Mouse (Mus musculus): ENCODE results near the gene Eng. TPM values are rescaled to one million over a fixed set of nuclear protein-coding genes. Genes with fewer than 3 reads are reported as not detected.

Eng gene
- total and polyA plus RNA-seq, 3 experiments, result 0.08 to 0.47 (median 0.13) TPM

DNA sequence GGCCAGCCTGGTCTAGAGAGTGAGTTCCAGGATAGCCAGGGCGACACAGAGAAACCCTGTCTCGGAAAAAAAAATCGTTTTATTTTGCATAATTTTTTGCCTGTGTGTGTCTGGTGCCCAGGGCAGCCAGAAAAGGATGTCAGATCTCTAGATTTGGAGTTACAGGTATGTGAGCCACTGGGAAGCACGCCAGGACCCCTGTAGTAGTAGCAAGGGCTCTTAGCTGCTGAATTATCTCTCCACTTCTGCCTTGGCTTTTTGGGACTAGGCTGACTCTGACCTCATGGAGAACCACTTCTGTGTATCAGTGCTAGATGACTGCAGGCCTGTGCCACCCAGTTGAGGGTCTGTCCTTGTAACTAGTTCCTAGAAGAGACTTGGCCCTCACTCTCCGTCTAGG, 4.6 kb upstream of the Eng start (continued):
- TF ChIP-seq SIN3A (IDR thresholded peaks at IDR 0.05; ENCODE audit: low read length) (no peak), NELFE (IDR thresholded peaks at IDR 0.05; ENCODE audit: low read depth, low read length) (no peak), MAZ (IDR thresholded peaks at IDR 0.05; ENCODE audit: low read depth, low read length) (no peak)

GRCm38 (mm10) chr2:32642813-32643212, 3.6 kb upstream of the Eng start:
- H3K27me3 ChIP-seq (replicated peaks), result no peaks in the 10 kb centered on the region
- dilution Hi-C loops (cut with MboI; ENCODE audit: extremely low pct_ligation_motif_present, extremely low pct_unique_long_range_greater_than_20kb, low sequenced_read_pairs), result no loop called here
- no peaks in the 10 kb centered on the region for H3K9me3 ChIP-seq (replicated peaks; ENCODE audit: low read length)
- H3K9ac ChIP-seq (ENCODE audit: insufficient read depth, low read depth), result no peak overlapping the region
- peaks cover 7 to 17% of the 10 kb centered on the region in 2 experiments for H3K4me1 ChIP-seq (ENCODE audit: control insufficient read depth in 1 of 2, insufficient read depth in 2 of 2)
- no peak overlapping the region for H3K27ac ChIP-seq (ENCODE audit: insufficient read depth, low read depth)
- no peaks in the 10 kb centered on the region for H3K79me2 ChIP-seq (replicated peaks; ENCODE audit: control insufficient read depth, extremely low read depth, insufficient read depth, poor library complexity, severe bottlenecking)
- in situ Hi-C loops (cut with MboI; ENCODE audit: low pct_ligation_motif_present, low pct_unique_long_range_greater_than_20kb, low sequenced_read_pairs), result no loop called here
- H3K4me3 ChIP-seq (replicated peaks in 1 of 3; ENCODE audit: low read depth in 2 of 3, low read length in 2 of 3, poor library complexity in 1 of 3), result no peak overlapping the region
- TF ChIP-seq ZNF384 (IDR thresholded peaks at IDR 0.05; ENCODE audit: low read depth, low read length) (no peak), NELFE (IDR thresholded peaks at IDR 0.05; ENCODE audit: low read depth, low read length) (no peak), CTCF (conservative IDR thresholded peaks at IDR 0.05 in 1 of 2, IDR thresholded peaks at IDR 0.05 in 1 of 2; ENCODE audit: low read depth in 2 of 2, low read length in 2 of 2) (no peak), MAX (IDR thresholded peaks at IDR 0.05; ENCODE audit: low read length) (no peak), MEF2A (IDR thresholded peaks at IDR 0.05; ENCODE audit: borderline replicate concordance, low read depth, low read length) (no peak), RAD21 (IDR thresholded peaks at IDR 0.05; ENCODE audit: low read depth, low read length) (no peak), JUND (conservative IDR thresholded peaks at IDR 0.05; ENCODE audit: low read depth, low read length) (no peak), ZKSCAN1 (IDR thresholded peaks at IDR 0.05; ENCODE audit: borderline replicate concordance, low read depth, low read length) (no peak), EP300 (IDR thresholded peaks at IDR 0.05; ENCODE audit: low read length) (no peak), ZC3H11A (IDR thresholded peaks at IDR 0.05; ENCODE audit: low read depth, low read length) (no peak), USF2 (conservative IDR thresholded peaks at IDR 0.05; ENCODE audit: low read depth, low read length) (no peak), ETS1 (conservative IDR thresholded peaks at IDR 0.05; ENCODE audit: low read depth, low read length) (no peak), ZMIZ1 (IDR thresholded peaks at IDR 0.05; ENCODE audit: low read depth, low read length) (no peak), CHD1 (IDR thresholded peaks at IDR 0.05; ENCODE audit: low read depth, low read length) (no peak), TBP (conservative IDR thresholded peaks at IDR 0.05; ENCODE audit: low read depth, low read length) (no peak), MYC (IDR thresholded peaks at IDR 0.05; ENCODE audit: low read depth, low read length) (no peak)
- no peak overlapping the region for H3K4me2 ChIP-seq (ENCODE audit: insufficient read depth, low read depth, poor library complexity, severe bottlenecking)
- H3K36me3 ChIP-seq (replicated peaks in 1 of 2; ENCODE audit: control insufficient read depth in 1 of 2, insufficient read depth in 1 of 2, low read length in 1 of 2), result no peaks in the 10 kb centered on the region
- no peak for DNase-seq (ENCODE audit: extremely low read depth)

GRCm38 (mm10) chr2:32644083-32644482, 2.3 kb upstream of the Eng start:
- in situ Hi-C loops (cut with MboI; ENCODE audit: low pct_ligation_motif_present, low pct_unique_long_range_greater_than_20kb, low sequenced_read_pairs) (no loop called here), dilution Hi-C loops (cut with MboI; ENCODE audit: extremely low pct_ligation_motif_present, extremely low pct_unique_long_range_greater_than_20kb, low sequenced_read_pairs) (no loop called here)
- TF ChIP-seq PAX5 (IDR thresholded peaks at IDR 0.05; ENCODE audit: low read length) (no peak), ZKSCAN1 (IDR thresholded peaks at IDR 0.05; ENCODE audit: borderline replicate concordance, low read depth, low read length) (no peak), POLR2AphosphoS2 (IDR thresholded peaks at IDR 0.05; ENCODE audit: low read depth, low read length) (no peak), HCFC1 (IDR thresholded peaks at IDR 0.05; ENCODE audit: low read depth, low read length) (no peak)
- H3K27me3 ChIP-seq (replicated peaks), result no peaks in the 10 kb centered on the region
- no peaks in the 10 kb centered on the region for H3K9me3 ChIP-seq (replicated peaks; ENCODE audit: low read length)
- DNase-seq (ENCODE audit: extremely low read depth), result no peak
- H3K27ac ChIP-seq (ENCODE audit: insufficient read depth, low read depth), result no peak overlapping the region
- H3K9ac ChIP-seq (ENCODE audit: insufficient read depth, low read depth), result no peak overlapping the region
- no peaks in the 10 kb centered on the region for H3K36me3 ChIP-seq (replicated peaks in 1 of 2; ENCODE audit: control insufficient read depth in 1 of 2, insufficient read depth in 1 of 2, low read length in 1 of 2)
- peaks cover 3 to 10% of the 10 kb centered on the region in 2 experiments; a peak in 2 of 4 replicates for H3K4me1 ChIP-seq (ENCODE audit: control insufficient read depth in 1 of 2, insufficient read depth in 2 of 2)
- H3K4me3 ChIP-seq (replicated peaks in 1 of 3; ENCODE audit: low read depth in 2 of 3, low read length in 2 of 3, poor library complexity in 1 of 3), result no peak overlapping the region
- no peak overlapping the region for H3K4me2 ChIP-seq (ENCODE audit: insufficient read depth, low read depth, poor library complexity, severe bottlenecking)
- no peaks in the 10 kb centered on the region for H3K79me2 ChIP-seq (replicated peaks; ENCODE audit: control insufficient read depth, extremely low read depth, insufficient read depth, poor library complexity, severe bottlenecking)
